Mouse (Mus musculus) erythroblast, embryonic 14.5 days (primary cell): ENCODE results near the gene Stkld1. TPM values are rescaled to one million over a fixed set of nuclear protein-coding genes. Genes with fewer than 3 reads are reported as not detected.

ENCODE experiments used
- H3K27me3 ChIP-seq: 2 replicates; pipeline ENCODE4 v1.6.1; 2012; ENCODE audit warnings: inconsistent platforms; ENCODE audit not compliant: control insufficient read depth
- H3K36me3 ChIP-seq: 2 replicates; pipeline ENCODE4 v1.6.1; 2012; ENCODE audit warnings: mild to moderate bottlenecking, inconsistent platforms; ENCODE audit not compliant: control insufficient read depth
- H3K4me1 ChIP-seq: 2 replicates; pipeline ENCODE4 v1.6.1; 2012; ENCODE audit warnings: inconsistent platforms; ENCODE audit not compliant: control insufficient read depth
- H3K4me3 ChIP-seq: replicated peaks from 2 replicates; pipeline ENCODE3; 2012; ENCODE audit warnings: moderate library complexity, mild to moderate bottlenecking, inconsistent platforms
- H3K9me3 ChIP-seq: 2 replicates; pipeline ENCODE4 v1.6.1; 2012; ENCODE audit warnings: low read length, inconsistent platforms, mixed read lengths; ENCODE audit not compliant: control insufficient read depth
- GATA1 ChIP-seq: IDR thresholded peaks from 2 replicates; pipeline ENCODE4 v1.6.1; 2012; ENCODE audit warnings: low read length, inconsistent platforms, mixed read lengths
- TAL1 ChIP-seq: IDR thresholded peaks from 3 replicates; pipeline ENCODE4 v1.6.1; 2012; ENCODE audit warnings: low read length, inconsistent platforms, mixed read lengths
- polyA plus RNA-seq: library from polyadenylated mRNA; stranded (reverse); fragments of >175 nt; gene quantifications from 2 replicates; pipeline ENCODE4 v1.2.3, GENCODE M21; 2012

Stkld1 gene
- polyA plus RNA-seq, 1 experiment, result 0.02 TPM

DNA sequence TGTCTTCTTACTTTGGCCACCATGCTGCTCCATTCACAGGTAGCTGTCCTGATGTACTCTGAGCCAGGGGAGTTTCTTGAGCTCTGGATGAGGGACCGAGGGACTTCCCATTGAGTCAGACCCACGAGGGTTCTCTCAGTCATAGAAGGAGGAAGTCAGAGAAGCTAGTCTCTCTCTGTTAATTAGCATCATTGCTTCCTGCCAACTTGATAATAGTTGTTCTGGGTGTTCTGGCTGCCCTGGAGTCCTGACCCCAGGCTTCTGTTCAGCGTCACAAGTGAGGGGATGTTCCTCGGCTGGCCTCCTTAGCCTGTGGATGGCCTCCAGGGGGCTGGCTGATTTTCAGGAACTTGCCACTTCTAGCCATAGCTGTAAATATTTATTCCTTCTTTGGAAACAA, 40.1 kb downstream of the Stkld1 start:
- H3K9me3 ChIP-seq, result no peaks in the 10 kb centered on the region
- H3K4me1 ChIP-seq, result no peaks in the 10 kb centered on the region
- H3K4me3 ChIP-seq, result no peak overlapping the region
- H3K27me3 ChIP-seq, result peaks cover 7% of the 10 kb centered on the region; the same call in 1 of the 2 replicates
- H3K36me3 ChIP-seq, result no peaks in the 10 kb centered on the region
- TF ChIP-seq TAL1, result no peak
- TF ChIP-seq GATA1, result no peak

GRCm38 (mm10) chr2:26980361-26980760, 46.5 kb downstream of the Stkld1 start:
- peaks cover 2% of the 10 kb centered on the region; the same call in 1 of the 2 replicates for H3K27me3 ChIP-seq
- H3K4me1 ChIP-seq, result no peaks in the 10 kb centered on the region
- no peak overlapping the region for H3K4me3 ChIP-seq
- TF ChIP-seq GATA1 (no peak), TAL1 (no peak)
- H3K9me3 ChIP-seq, result no peaks in the 10 kb centered on the region
- H3K36me3 ChIP-seq, result no peaks in the 10 kb centered on the region

DNA sequence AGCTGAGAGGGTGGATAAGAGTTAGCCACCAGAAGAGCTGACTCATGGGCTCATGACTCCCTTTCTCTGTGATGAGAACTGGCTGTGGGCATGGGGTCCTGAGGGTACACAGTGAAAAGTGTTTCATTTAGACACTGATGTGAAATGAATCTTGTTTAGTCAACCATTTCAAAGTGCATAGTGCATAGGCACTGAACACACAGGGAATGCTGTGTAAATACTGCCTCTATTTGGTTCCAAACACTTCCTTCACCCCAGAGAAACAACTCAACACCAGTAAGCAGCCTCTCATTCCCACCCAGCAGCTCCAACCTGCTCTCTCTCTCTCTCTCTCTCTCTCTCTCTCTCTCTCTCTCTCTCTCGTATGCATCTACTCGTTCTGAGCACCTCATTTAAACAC, 50.3 kb downstream of the Stkld1 start:
- no peak overlapping the region for H3K4me3 ChIP-seq
- no peak for TF ChIP-seq TAL1
- no peak for TF ChIP-seq GATA1
- H3K27me3 ChIP-seq, result peaks cover 2% of the 10 kb centered on the region; the same call in 1 of the 2 replicates
- no peaks in the 10 kb centered on the region for H3K36me3 ChIP-seq
- no peaks in the 10 kb centered on the region for H3K9me3 ChIP-seq
- H3K4me1 ChIP-seq, result no peaks in the 10 kb centered on the region

GRCm38 (mm10) chr2:26984640-26985039, 50.8 kb downstream of the Stkld1 start:
- no peaks in the 10 kb centered on the region for H3K36me3 ChIP-seq
- TF ChIP-seq TAL1 (no peak), GATA1 (no peak)

GRCm38 (mm10) chr2:26993936-26994335, 60.1 kb downstream of the Stkld1 start:
- TF ChIP-seq GATA1 (no peak), TAL1 (no peak)
- H3K27me3 ChIP-seq, result peaks cover 2% of the 10 kb centered on the region; the same call in 1 of the 2 replicates
- no peaks in the 10 kb centered on the region for H3K36me3 ChIP-seq
- no peaks in the 10 kb centered on the region for H3K9me3 ChIP-seq
- H3K4me3 ChIP-seq, result no peak overlapping the region
- peaks cover 9% of the 10 kb centered on the region for H3K4me1 ChIP-seq

More at GRCm38 (mm10) chr2:26984640-26985039, 50.8 kb downstream of the Stkld1 start:
- no peaks in the 10 kb centered on the region for H3K9me3 ChIP-seq
- peaks cover 2% of the 10 kb centered on the region; the same call in 1 of the 2 replicates for H3K27me3 ChIP-seq
- no peaks in the 10 kb centered on the region for H3K4me1 ChIP-seq
- no peak overlapping the region for H3K4me3 ChIP-seq

DNA sequence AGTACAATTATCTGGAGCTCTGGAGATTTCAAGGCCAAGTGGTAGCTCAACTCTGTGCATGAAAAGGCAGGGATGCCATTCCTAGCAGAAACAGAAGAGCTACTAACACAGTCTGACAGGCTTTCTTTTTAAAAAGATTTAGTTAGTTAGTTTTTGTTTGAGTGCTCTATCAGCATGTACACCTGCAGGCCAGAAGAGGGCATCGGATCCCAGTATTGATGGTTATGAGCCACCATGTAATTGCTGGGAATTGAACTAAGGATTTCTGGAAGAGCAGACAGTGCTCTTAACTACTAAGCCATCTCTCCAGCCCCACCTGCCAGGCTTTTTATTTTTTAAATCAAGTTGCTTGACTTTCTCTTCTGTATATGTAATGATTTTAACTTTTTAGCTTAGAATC, 63.7 kb downstream of the Stkld1 start:
- Histone ChIP-seq H3K36me3 (no peaks in the 10 kb centered on the region), H3K27me3 (peaks cover 2% of the 10 kb centered on the region; the same call in 1 of the 2 replicates), H3K4me1 (peaks cover 9% of the 10 kb centered on the region), H3K4me3 (no peak overlapping the region), H3K9me3 (no peaks in the 10 kb centered on the region)
- no peak for TF ChIP-seq GATA1
- TF ChIP-seq TAL1, result no peak

- Histone ChIP-seq H3K36me3 (no peaks in the 10 kb centered on the region), H3K27me3 (peaks cover 2% of the 10 kb centered on the region; the same call in 1 of the 2 replicates), H3K4me1 (peaks cover 9% of the 10 kb centered on the region), H3K9me3 (no peaks in the 10 kb centered on the region), H3K4me3 (no peak overlapping the region)
- TF ChIP-seq GATA1, result no peak
- TF ChIP-seq TAL1, result no peak
These were observed 64.1 kb downstream of the Stkld1 start for GRCm38 (mm10) chr2:26997993-26998392.

Other genes with a start within 250 kb of the Stkld1 start
- gene Abo, start 69.1 kb upstream of the Stkld1 start, polyA plus RNA-seq, result not detected in 2 replicates
- gene Surf6, start 31.2 kb upstream of the Stkld1 start, polyA plus RNA-seq, result 0.85 and 0.93 TPM in 2 replicates
- gene Med22, start 23.4 kb upstream of the Stkld1 start, polyA plus RNA-seq, result 2.0 and 2.6 TPM in 2 replicates
- gene Rpl7a, start 23.3 kb upstream of the Stkld1 start, polyA plus RNA-seq, result 616 and 622 TPM in 2 replicates
- gene Surf2, start 17.7 kb upstream of the Stkld1 start, polyA plus RNA-seq, result 0.29 and 0.31 TPM in 2 replicates
- 1.7 and 2.3 TPM in 2 replicates for gene Surf1, start 17.5 kb upstream of the Stkld1 start, polyA plus RNA-seq
- gene Surf4, start 119 bp upstream of the Stkld1 start, polyA plus RNA-seq, result 2.2 and 2.4 TPM in 2 replicates
- 2.7 and 5.7 TPM in 2 replicates for gene Rexo4, start 30.3 kb downstream of the Stkld1 start, polyA plus RNA-seq
- gene Adamts13, start 39.4 kb downstream of the Stkld1 start, polyA plus RNA-seq, result not detected in 2 replicates
- gene Cacfd1, start 75.9 kb downstream of the Stkld1 start, polyA plus RNA-seq, result 0.16 and 0.25 TPM in 2 replicates
- 0.02 and 0.10 TPM in 2 replicates for gene Slc2a6, start 94.0 kb downstream of the Stkld1 start, polyA plus RNA-seq
- not detected in 2 replicates for gene Mymk, start 138.1 kb downstream of the Stkld1 start, polyA plus RNA-seq
- gene Adamtsl2, start 145.3 kb downstream of the Stkld1 start, polyA plus RNA-seq, result not detected in 2 replicates
- not detected in 2 replicates for gene Fam163b, start 208.4 kb downstream of the Stkld1 start, polyA plus RNA-seq
- gene Dbh, start 231.2 kb downstream of the Stkld1 start, polyA plus RNA-seq, result not detected in 2 replicates